Mouse (Mus musculus) midbrain, postnatal 0 days (tissue): ENCODE data around the gene Prr15l. TPM values are rescaled to one million over a fixed set of nuclear protein-coding genes. Genes with fewer than 3 reads are reported as not detected.

Experiments
- ATAC-seq: fragments of 200-750 bp; cut with Nextera tagmentation; 2 replicates; pipeline ENCODE4 v1.8.0; 2017; ENCODE audit warnings: moderate number of reproducible peaks, mild to moderate bottlenecking, moderate TSS enrichment, moderate library complexity; ENCODE audit not compliant: low FRiP score
- DNase-seq: peaks from one replicate; pipeline ENCODE4 v3.0.0-alpha.2; 2015; ENCODE audit warnings: low spot score
- H3K27ac ChIP-seq: fragments of 300-500 bp; sonication (generic); 2 replicates; pipeline ENCODE4 v1.5.1; 2014; ENCODE audit warnings: low read depth, mild to moderate bottlenecking, low read length, mixed read lengths
- H3K27me3 ChIP-seq: fragments of 300-500 bp; sonication (generic); 2 replicates; pipeline ENCODE4 v1.6.1; 2014; ENCODE audit warnings: low read length, control low read depth, mixed read lengths; ENCODE audit not compliant: insufficient read depth
- H3K36me3 ChIP-seq: fragments of 300-500 bp; sonication (generic); 2 replicates; pipeline ENCODE4 v1.6.1; 2014; ENCODE audit warnings: low read length, control low read depth, mixed read lengths; ENCODE audit not compliant: insufficient read depth
- H3K4me1 ChIP-seq: fragments of 300-500 bp; sonication (generic); 2 replicates; pipeline ENCODE4 v1.6.1; 2014; ENCODE audit warnings: mild to moderate bottlenecking, control low read depth, antibody characterized with exemption, low read length, mixed read lengths; ENCODE audit not compliant: insufficient read depth
- H3K4me2 ChIP-seq: fragments of 300-500 bp; sonication (generic); 2 replicates; pipeline ENCODE4 v1.6.1; 2014; ENCODE audit warnings: low read depth, mild to moderate bottlenecking, low read length, mixed read lengths; ENCODE audit not compliant: poor library complexity, severe bottlenecking
- H3K4me3 ChIP-seq: fragments of 300-500 bp; sonication (generic); 2 replicates; pipeline ENCODE4 v1.5.1; 2014; ENCODE audit warnings: low read depth, mild to moderate bottlenecking, low read length, moderate library complexity
- H3K9ac ChIP-seq: fragments of 300-500 bp; sonication (generic); replicated peaks from 2 replicates; pipeline ENCODE4 v1.6.1; 2014; ENCODE audit warnings: mild to moderate bottlenecking, low read length, moderate library complexity, mixed read lengths; ENCODE audit not compliant: poor library complexity, severe bottlenecking
- H3K9me3 ChIP-seq: fragments of 300-500 bp; sonication (generic); 2 replicates; pipeline ENCODE4 v1.6.1; 2016; ENCODE audit warnings: low read length, control low read depth
- CTCF ChIP-seq: IDR thresholded peaks from 2 replicates; pipeline ENCODE4 v1.5.1; 2016; ENCODE audit warnings: antibody characterized with exemption, mild to moderate bottlenecking
- WGBS: fragments of 180-500 bp; shearing (Covaris S2); extraction: QIAGEN DNeasy Blood & Tissue Kit; methylation state at CpG from one replicate; pipeline ENCODE4 v1.1.7; 2014; 5-methylcytosine and 5-hydroxymethylcytosine counted together
- polyA plus RNA-seq: library from polyadenylated mRNA; unstranded; fragments of >200 nt; fragmentation: Nextera tagmentation; extraction: Ambion mirVana; gene quantifications from 2 replicates; pipeline ENCODE4 v1.2.1, GENCODE M21; 2015
- total RNA-seq: library from RNA; depleted of rRNA; stranded (reverse); fragments of >200 nt; gene quantifications from 2 replicates; pipeline ENCODE4 v1.2.3, GENCODE M21; 2014

Prr15l gene
- total and polyA plus RNA-seq, 2 experiments from 2014 or later: 0.27 to 0.51 TPM

DNA sequence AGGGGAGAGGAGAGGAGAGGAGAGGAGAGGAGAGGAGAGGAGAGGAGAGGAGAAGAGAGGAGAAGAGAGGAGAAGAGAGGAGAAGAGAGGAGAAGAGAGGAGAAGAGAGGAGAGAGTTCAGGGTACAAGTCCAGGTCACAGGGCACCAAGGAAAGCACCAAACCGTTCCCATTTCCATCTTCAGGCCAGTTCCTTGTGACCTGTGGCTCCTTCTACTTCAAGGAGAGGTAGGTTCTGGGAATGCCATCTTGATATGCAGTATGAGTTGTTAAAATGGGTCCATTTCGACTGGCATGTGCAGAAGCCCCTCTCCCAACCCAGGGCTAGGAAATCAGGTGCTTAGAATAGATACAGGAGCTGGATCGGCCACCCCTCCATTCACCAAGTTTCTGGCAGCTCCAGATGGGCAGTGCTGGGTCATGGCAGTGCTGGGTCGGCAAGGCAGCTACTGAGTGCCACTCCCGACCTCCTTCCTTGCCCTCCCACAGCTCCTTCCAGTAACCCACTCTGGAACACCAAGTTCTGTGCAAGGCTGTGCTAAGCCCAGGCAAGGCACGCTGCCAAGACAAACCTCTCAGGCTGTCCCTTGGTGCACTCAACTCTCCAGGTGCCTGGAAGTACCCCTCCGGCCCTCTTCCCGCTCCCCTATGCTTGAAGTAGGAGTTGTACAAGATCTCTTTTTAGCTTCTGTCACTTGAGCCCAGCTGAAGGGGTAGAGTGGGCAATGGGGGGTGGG, 3.6 kb downstream of the Prr15l start:
- H3K9me3 ChIP-seq: no peaks in the 10 kb centered on the region
- DNase-seq (no peak), ATAC-seq (no peak)
- 65% methylated on average over 8 of the region's 8 CpGs for WGBS
- no peak overlapping the region for H3K4me3 ChIP-seq
- H3K27ac ChIP-seq: no peak overlapping the region
- no peak overlapping the region for H3K9ac ChIP-seq
- 0 out of 2 replicates have a peak, but pooled peaks cover 9% of the 10 kb centered on the region for H3K27me3 ChIP-seq
- H3K4me1 ChIP-seq: no peaks in the 10 kb centered on the region
- no peaks in the 10 kb centered on the region for H3K36me3 ChIP-seq
- no peak overlapping the region for H3K4me2 ChIP-seq
- TF ChIP-seq CTCF: no peak

DNA sequence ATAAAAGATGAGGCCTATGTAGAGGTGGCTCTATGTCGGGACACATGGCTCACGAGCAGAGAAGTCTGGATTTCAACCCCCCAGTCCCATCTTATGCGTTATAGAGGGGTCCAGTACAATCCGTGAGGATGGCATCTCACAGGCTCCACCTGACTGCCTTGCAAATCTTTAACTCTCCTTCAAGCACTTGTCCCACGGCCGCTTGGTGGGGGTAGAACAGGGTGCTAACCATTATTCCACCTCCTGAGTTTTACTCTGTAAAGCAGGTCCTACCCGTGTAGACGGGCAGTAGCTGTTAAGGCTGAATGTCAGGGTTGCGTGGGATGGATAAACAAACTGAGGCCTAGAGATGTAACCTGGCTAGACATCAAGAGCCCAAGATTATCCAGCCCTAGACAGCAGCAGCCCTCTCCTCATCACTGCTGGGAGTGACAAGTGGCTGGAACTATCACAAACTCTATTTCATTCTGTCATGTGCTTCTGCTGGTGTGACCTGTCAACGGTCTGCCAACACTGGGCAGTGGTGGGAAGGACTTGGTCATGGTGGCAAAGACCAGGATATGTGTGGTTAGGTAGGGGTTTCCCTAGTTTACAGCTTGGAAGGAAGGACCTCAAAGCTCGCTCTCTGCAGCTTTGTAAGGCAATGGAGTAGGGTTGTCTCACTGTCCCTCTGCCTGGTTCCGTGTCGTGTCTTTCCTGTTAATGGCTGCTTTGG, 5.8 kb downstream of the Prr15l start:
- ATAC-seq (no peak), DNase-seq (no peak)
- H3K4me1 ChIP-seq: no peaks in the 10 kb centered on the region
- H3K27me3 ChIP-seq: 0 out of 2 replicates have a peak, but pooled peaks cover 7% of the 10 kb centered on the region
- no peak for TF ChIP-seq CTCF
- 88% methylated on average over 13 of the region's 13 CpGs for WGBS
- no peak overlapping the region for H3K27ac ChIP-seq
- H3K9ac ChIP-seq: no peak overlapping the region
- no peak overlapping the region for H3K4me2 ChIP-seq
- H3K4me3 ChIP-seq: no peak overlapping the region
- no peaks in the 10 kb centered on the region for H3K36me3 ChIP-seq
- no peaks in the 10 kb centered on the region for H3K9me3 ChIP-seq

DNA sequence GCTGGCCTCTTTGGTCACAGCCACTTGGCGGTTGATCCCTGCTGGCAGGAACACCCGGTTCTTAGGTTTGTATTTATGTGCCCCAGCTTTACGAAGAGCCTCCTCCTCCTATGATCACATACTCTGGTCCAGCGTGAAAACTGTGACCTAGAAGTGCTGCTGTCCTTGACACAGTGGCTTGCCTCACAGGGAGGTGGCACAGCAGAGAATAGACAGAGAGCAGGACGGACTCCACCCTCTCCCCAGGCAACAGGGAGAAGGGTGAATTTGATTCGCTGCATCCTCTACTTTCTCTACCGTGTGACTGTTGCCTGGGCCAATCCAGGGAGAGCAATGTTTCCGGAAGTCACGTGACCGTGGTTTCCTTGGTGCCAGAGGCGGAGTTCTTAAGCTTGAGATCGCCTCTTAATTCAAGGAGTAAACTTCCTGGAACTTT, 7.0 kb downstream of the Prr15l start:
- peak overlapping the region; percentile 20; the same call in 1 of the 2 replicates for H3K4me2 ChIP-seq
- no peak; the same call in 1 of the 2 replicates for ATAC-seq
- WGBS: 23% methylated on average over 12 of the region's 12 CpGs

DNA sequence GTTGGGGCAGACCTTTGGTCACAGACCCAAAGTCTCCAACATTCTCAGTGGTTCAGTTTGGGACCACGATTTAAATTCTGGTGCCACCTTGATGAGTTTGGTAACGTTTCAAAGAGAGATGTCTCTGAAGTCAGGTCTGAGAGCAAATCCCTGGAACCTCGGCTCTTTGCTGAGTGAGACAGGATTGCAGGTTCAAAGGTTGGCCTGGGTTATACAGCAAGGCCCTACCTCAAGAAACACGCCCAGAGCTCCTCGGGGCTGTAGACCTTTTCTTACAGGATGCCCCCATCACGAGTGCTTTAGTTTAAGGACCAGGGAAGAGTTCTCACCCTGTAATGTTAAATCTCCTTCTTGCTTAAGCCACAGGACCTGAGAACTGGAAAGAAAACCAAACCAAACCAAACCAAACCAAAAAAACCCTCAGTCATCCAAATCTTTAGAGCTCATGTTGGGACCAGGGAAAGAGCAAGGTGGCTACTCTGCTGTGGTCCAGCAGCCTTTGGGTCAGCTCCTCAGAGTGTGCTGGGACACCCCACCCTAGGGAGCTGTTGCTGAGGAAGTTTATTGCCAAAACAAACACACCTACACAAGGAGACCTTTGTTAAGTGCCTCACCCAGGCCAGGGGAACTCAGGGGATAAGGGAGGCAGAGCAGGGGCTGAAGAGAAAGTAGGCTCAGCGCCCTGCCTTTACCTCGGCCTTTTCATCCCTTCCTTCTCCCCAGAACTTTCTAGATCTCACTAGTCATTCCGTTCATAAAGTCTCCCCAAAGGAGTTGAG, 8.2 kb downstream of the Prr15l start:
- H3K36me3 ChIP-seq: peaks cover 11% of the 10 kb centered on the region
- no peak overlapping the region for H3K27ac ChIP-seq
- WGBS: 85% methylated on average over 9 of the region's 9 CpGs
- no peak for TF ChIP-seq CTCF
- no peak overlapping the region for H3K9ac ChIP-seq
- DNase-seq (no peak), ATAC-seq (no peak)
- H3K27me3 ChIP-seq: no peaks in the 10 kb centered on the region
- H3K4me2 ChIP-seq: no peak overlapping the region
- no peak overlapping the region for H3K4me3 ChIP-seq
- H3K9me3 ChIP-seq: no peaks in the 10 kb centered on the region
- H3K4me1 ChIP-seq: no peaks in the 10 kb centered on the region

More for the DNA sequence above, 7.0 kb downstream of the Prr15l start:
- Histone ChIP-seq H3K27me3 (no peaks in the 10 kb centered on the region), H3K9me3 (no peaks in the 10 kb centered on the region), H3K9ac (no peak overlapping the region), H3K36me3 (peaks cover 4% of the 10 kb centered on the region), H3K4me1 (no peaks in the 10 kb centered on the region), H3K4me3 (no peak overlapping the region), H3K27ac (no peak overlapping the region)
- peak; percentile 73 for DNase-seq
- no peak for TF ChIP-seq CTCF

DNA sequence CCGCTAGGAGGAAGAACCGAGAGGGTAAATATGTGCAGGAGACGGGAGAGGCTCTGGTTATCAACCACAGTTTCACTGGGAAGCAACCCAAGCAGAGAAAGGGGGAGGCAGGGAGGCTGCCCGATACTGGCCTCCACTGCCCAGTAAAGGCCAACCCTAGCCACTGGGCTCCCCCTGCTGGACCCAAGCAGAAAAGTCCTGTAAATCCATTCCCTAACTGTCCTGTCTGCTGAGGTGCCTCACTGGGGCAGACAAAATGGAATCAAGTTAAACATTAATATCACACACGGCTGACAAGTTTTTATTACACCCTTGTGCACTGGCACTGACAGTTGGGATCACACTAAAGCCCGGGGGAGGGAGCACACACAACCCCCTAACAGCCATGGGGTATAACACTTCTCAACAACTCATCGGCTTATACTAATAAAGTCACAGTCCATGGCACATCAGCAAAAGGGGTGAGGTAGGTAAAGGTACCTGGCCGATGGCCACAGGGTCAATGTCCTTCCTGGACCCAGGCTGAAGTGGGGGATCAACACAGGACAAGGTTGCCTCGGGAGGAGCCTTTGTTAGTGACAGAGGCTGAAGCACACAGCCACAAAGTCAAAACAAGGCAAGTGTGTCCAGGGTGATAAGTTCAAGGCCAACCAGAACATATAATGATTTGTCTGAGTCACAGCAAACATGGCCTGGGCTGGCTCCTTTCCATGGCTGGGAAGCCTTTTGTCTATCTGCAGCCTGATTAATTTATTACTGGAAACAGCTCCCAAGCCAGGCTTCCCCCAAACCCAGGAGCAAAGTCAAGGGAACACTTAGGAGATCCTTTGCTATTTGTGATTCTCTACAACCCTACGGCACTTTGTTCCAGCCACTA, 9.9 kb downstream of the Prr15l start:
- no peak for ATAC-seq

More for the DNA sequence above, 9.9 kb downstream of the Prr15l start:
- WGBS: 63% methylated on average over 10 of the region's 10 CpGs
- H3K4me2 ChIP-seq: no peak overlapping the region
- H3K27me3 ChIP-seq: no peaks in the 10 kb centered on the region
- peak; percentile 61 for TF ChIP-seq CTCF
- H3K36me3 ChIP-seq: peaks cover 11% of the 10 kb centered on the region
- H3K27ac ChIP-seq: no peak overlapping the region
- H3K9ac ChIP-seq: no peak overlapping the region
- no peak overlapping the region for H3K4me3 ChIP-seq
- no peaks in the 10 kb centered on the region for H3K4me1 ChIP-seq
- DNase-seq: peak; percentile 27
- no peaks in the 10 kb centered on the region for H3K9me3 ChIP-seq
